Mouse (Mus musculus) olfactory bulb, adult 2 months (tissue): ENCODE measurements around the gene Gfod1.

ENCODE experiments used
- CTCF ChIP-seq: fragments of 200-500 bp; IDR thresholded peaks from 2 replicates; pipeline ENCODE4 v1.5.1; 2012; ENCODE audit warnings: low read depth, mild to moderate bottlenecking, low read length, moderate library complexity; ENCODE audit not compliant: insufficient read depth
- POLR2A ChIP-seq: fragments of 200-500 bp; IDR thresholded peaks from 2 replicates; pipeline ENCODE4 v1.6.1; 2012; ENCODE audit warnings: mild to moderate bottlenecking, low read depth, low read length, moderate library complexity; ENCODE audit not compliant: insufficient read depth

GRCm38 (mm10) chr13:43176676-43177075, 127.3 kb downstream of the Gfod1 start:
- no peak for TF ChIP-seq POLR2A
- TF ChIP-seq CTCF = no peak
